Mouse (Mus musculus) limb, embryonic 15.5 days (tissue): ENCODE measurements around the gene Tsnax. TPM values are rescaled to one million over a fixed set of nuclear protein-coding genes. Genes with fewer than 3 reads are reported as not detected.
A peak's percentile ranks its signal among the peaks of the same experiment; 100 is the strongest.

Source experiments
- ATAC-seq: fragments of 200-750 bp; cut with Nextera tagmentation; 2 replicates; pipeline ENCODE4 v1.8.0; 2017; ENCODE audit warnings: low read depth, moderate TSS enrichment; ENCODE audit not compliant: insufficient number of reproducible peaks, low FRiP score, low TSS enrichment
- H3K27ac ChIP-seq: fragments of 300-500 bp; sonication (generic); 2 replicates; pipeline ENCODE4 v1.5.1; 2015; ENCODE audit warnings: moderate library complexity, mild to moderate bottlenecking, inconsistent platforms
- H3K27me3 ChIP-seq: fragments of 300-500 bp; sonication (generic); 2 replicates; pipeline ENCODE4 v1.6.1; 2015; ENCODE audit warnings: inconsistent platforms
- H3K36me3 ChIP-seq: fragments of 300-500 bp; sonication (generic); 2 replicates; pipeline ENCODE4 v1.6.1; 2015; ENCODE audit warnings: inconsistent platforms
- H3K4me1 ChIP-seq: fragments of 300-500 bp; sonication (generic); 2 replicates; pipeline ENCODE4 v1.6.1; 2015; ENCODE audit warnings: inconsistent platforms
- H3K4me2 ChIP-seq: fragments of 300-500 bp; sonication (generic); 2 replicates; pipeline ENCODE4 v1.6.1; 2015; ENCODE audit warnings: mild to moderate bottlenecking, inconsistent platforms
- H3K4me3 ChIP-seq: fragments of 300-500 bp; sonication (generic); 2 replicates; pipeline ENCODE4 v1.5.1; 2015; ENCODE audit warnings: mild to moderate bottlenecking, inconsistent platforms
- H3K9ac ChIP-seq: fragments of 300-500 bp; sonication (generic); 2 replicates; pipeline ENCODE4 v1.6.1; 2015; ENCODE audit warnings: inconsistent platforms
- H3K9me3 ChIP-seq: fragments of 300-500 bp; sonication (generic); 2 replicates; pipeline ENCODE4 v1.6.1; 2016; ENCODE audit warnings: inconsistent platforms
- WGBS: fragments of 180-500 bp; shearing (Covaris S2); methylation state at CpG from one replicate; pipeline ENCODE4 v1.1.7; 2015; 5-methylcytosine and 5-hydroxymethylcytosine counted together
- polyA plus RNA-seq: library from polyadenylated mRNA; unstranded; fragments of >200 nt; fragmentation: Nextera tagmentation; extraction: Ambion mirVana; gene quantifications from 2 replicates; pipeline ENCODE4 v1.2.1, GENCODE M21; 2015

Tsnax gene
- 122 and 127 TPM in 2 replicates for polyA plus RNA-seq

- peak within 1 kb of the TSS; percentile 89 for H3K27ac ChIP-seq
- H3K9me3 ChIP-seq: no peaks in the 10 kb centered on the region
- H3K4me3 ChIP-seq: peak within 1 kb of the TSS; percentile 98
- H3K36me3 ChIP-seq: peaks cover 24% of the 10 kb centered on the region
- peaks cover 4% of the 10 kb centered on the region; the same call in 1 of the 2 replicates for H3K4me1 ChIP-seq
- H3K4me2 ChIP-seq: peak within 1 kb of the TSS; percentile 76
- H3K9ac ChIP-seq: peak within 1 kb of the TSS; percentile 99
- H3K27me3 ChIP-seq: 0 out of 2 replicates have a peak, but pooled peaks cover 3% of the 10 kb centered on the region
- ATAC-seq: peak; percentile 96
- WGBS: 2% methylated on average over 77 of the region's 84 CpGs
Observed at GRCm38 (mm10) chr8:125012695-125013627, at the start of gene Tsnax. Gene Tsnax, plus strand, starts transcription at chr8:125012997.

GRCm38 (mm10) chr8:124963246-124963645 is 49.6 kb upstream of the Tsnax start:
- Histone ChIP-seq H3K27ac (no peak overlapping the region), H3K9me3 (no peaks in the 10 kb centered on the region), H3K27me3 (no peaks in the 10 kb centered on the region), H3K9ac (no peak overlapping the region), H3K4me2 (no peak overlapping the region), H3K4me3 (no peak overlapping the region), H3K36me3 (no peaks in the 10 kb centered on the region), H3K4me1 (peaks cover 8% of the 10 kb centered on the region)
- WGBS: 88% methylated on average over 5 of the region's 5 CpGs
- no peak for ATAC-seq

- Histone ChIP-seq H3K4me3 (no peak overlapping the region), H3K27ac (no peak overlapping the region), H3K36me3 (no peaks in the 10 kb centered on the region), H3K9ac (no peak overlapping the region), H3K4me2 (no peak overlapping the region), H3K27me3 (no peaks in the 10 kb centered on the region), H3K4me1 (peaks cover 4% of the 10 kb centered on the region), H3K9me3 (no peaks in the 10 kb centered on the region)
- WGBS: 90% methylated on average over 8 of the region's 8 CpGs
- no peak for ATAC-seq
Observed at GRCm38 (mm10) chr8:124964966-124965365, 47.8 kb upstream of the Tsnax start.

GRCm38 (mm10) chr8:124970312-124970933 is 42.4 kb upstream of the Tsnax start:
- Histone ChIP-seq H3K27ac (no peak overlapping the region), H3K4me1 (no peaks in the 10 kb centered on the region), H3K9ac (no peak overlapping the region), H3K9me3 (no peaks in the 10 kb centered on the region), H3K27me3 (no peaks in the 10 kb centered on the region), H3K4me2 (no peak overlapping the region), H3K4me3 (no peak overlapping the region), H3K36me3 (no peaks in the 10 kb centered on the region)
- 39% methylated on average over 6 of the region's 6 CpGs for WGBS
- no peak for ATAC-seq

- H3K9ac ChIP-seq: no peak overlapping the region
- 72% methylated on average over 8 of the region's 8 CpGs for WGBS
Observed at GRCm38 (mm10) chr8:124973221-124973620, 39.6 kb upstream of the Tsnax start.

GRCm38 (mm10) chr8:124974254-124974653 is 38.5 kb upstream of the Tsnax start:
- ATAC-seq: no peak
- H3K4me2 ChIP-seq: no peak overlapping the region
- H3K4me1 ChIP-seq: no peaks in the 10 kb centered on the region
- H3K27me3 ChIP-seq: no peaks in the 10 kb centered on the region
- H3K36me3 ChIP-seq: no peaks in the 10 kb centered on the region
- 73% methylated on average over 4 of the region's 4 CpGs for WGBS
- no peak overlapping the region for H3K9ac ChIP-seq
- no peak overlapping the region for H3K27ac ChIP-seq
- no peak overlapping the region for H3K4me3 ChIP-seq
- H3K9me3 ChIP-seq: no peaks in the 10 kb centered on the region

More at GRCm38 (mm10) chr8:124973221-124973620, 39.6 kb upstream of the Tsnax start:
- Histone ChIP-seq H3K27ac (no peak overlapping the region), H3K36me3 (no peaks in the 10 kb centered on the region), H3K27me3 (no peaks in the 10 kb centered on the region), H3K9me3 (no peaks in the 10 kb centered on the region), H3K4me3 (no peak overlapping the region), H3K4me1 (no peaks in the 10 kb centered on the region), H3K4me2 (no peak overlapping the region)
- no peak for ATAC-seq

GRCm38 (mm10) chr8:124976211-124976610 is 36.6 kb upstream of the Tsnax start:
- 82% methylated on average over 6 of the region's 6 CpGs for WGBS
- Histone ChIP-seq H3K9me3 (no peaks in the 10 kb centered on the region), H3K4me2 (no peak overlapping the region), H3K4me3 (no peak overlapping the region), H3K27me3 (no peaks in the 10 kb centered on the region), H3K27ac (no peak overlapping the region), H3K9ac (no peak overlapping the region), H3K36me3 (no peaks in the 10 kb centered on the region), H3K4me1 (no peaks in the 10 kb centered on the region)
- no peak for ATAC-seq

GRCm38 (mm10) chr8:124978026-124978425 is 34.8 kb upstream of the Tsnax start:
- H3K4me2 ChIP-seq: no peak overlapping the region
- H3K27me3 ChIP-seq: no peaks in the 10 kb centered on the region
- ATAC-seq: no peak
- H3K36me3 ChIP-seq: no peaks in the 10 kb centered on the region
- H3K4me3 ChIP-seq: no peak overlapping the region
- H3K27ac ChIP-seq: no peak overlapping the region
- no peaks in the 10 kb centered on the region for H3K9me3 ChIP-seq
- H3K4me1 ChIP-seq: no peaks in the 10 kb centered on the region
- 75% methylated on average over 7 of the region's 7 CpGs for WGBS
- H3K9ac ChIP-seq: no peak overlapping the region

GRCm38 (mm10) chr8:124980036-124980435 is 32.8 kb upstream of the Tsnax start:
- ATAC-seq: no peak
- Histone ChIP-seq H3K36me3 (no peaks in the 10 kb centered on the region), H3K27me3 (no peaks in the 10 kb centered on the region), H3K4me1 (no peaks in the 10 kb centered on the region), H3K4me2 (no peak overlapping the region), H3K9me3 (no peaks in the 10 kb centered on the region), H3K27ac (no peak overlapping the region), H3K9ac (no peak overlapping the region), H3K4me3 (no peak overlapping the region)
- 98% methylated on average over 3 of the region's 3 CpGs for WGBS

- no peaks in the 10 kb centered on the region for H3K4me1 ChIP-seq
- H3K27ac ChIP-seq: no peak overlapping the region
- 85% methylated on average over 8 of the region's 8 CpGs for WGBS
- H3K4me2 ChIP-seq: no peak overlapping the region
- H3K4me3 ChIP-seq: no peak overlapping the region
- H3K9me3 ChIP-seq: no peaks in the 10 kb centered on the region
- H3K9ac ChIP-seq: no peak overlapping the region
- no peaks in the 10 kb centered on the region for H3K36me3 ChIP-seq
- ATAC-seq: no peak
- no peaks in the 10 kb centered on the region for H3K27me3 ChIP-seq
Observed at GRCm38 (mm10) chr8:124980828-124981227, 32.0 kb upstream of the Tsnax start.

GRCm38 (mm10) chr8:124990923-124991667 is 21.7 kb upstream of the Tsnax start:
- WGBS: 11% methylated on average over 17 of the region's 17 CpGs
- Histone ChIP-seq H3K4me1 (0 out of 2 replicates have a peak, but pooled peaks cover 4% of the 10 kb centered on the region), H3K4me3 (peak overlapping the region; percentile 13), H3K4me2 (peak overlapping the region; percentile 36), H3K27me3 (0 out of 2 replicates have a peak, but pooled peaks cover 6% of the 10 kb centered on the region), H3K9ac (no peak overlapping the region), H3K27ac (no peak overlapping the region), H3K9me3 (no peaks in the 10 kb centered on the region), H3K36me3 (no peaks in the 10 kb centered on the region)
- ATAC-seq: no peak
